Mouse (Mus musculus) left cerebral cortex, adult 8-10 months (tissue): ENCODE data around the gene Nudt1. TPM values are rescaled to one million over a fixed set of nuclear protein-coding genes. Genes with fewer than 3 reads are reported as not detected.

Source experiments
- DNase-seq, 2 experiments: peaks; one replicate each; pipeline ENCODE4 v3.0.0; 2022; ENCODE audit warnings: low spot score in 2 of 2
- total RNA-seq, 4 experiments: library from RNA; stranded (reverse); gene quantifications; 2 replicates each; pipeline ENCODE4 v1.2.4; 2022

Nudt1 gene
- 1 to 10 TPM; 5.9 to 7.3 (median 6.1) TPM for total RNA-seq

DNA sequence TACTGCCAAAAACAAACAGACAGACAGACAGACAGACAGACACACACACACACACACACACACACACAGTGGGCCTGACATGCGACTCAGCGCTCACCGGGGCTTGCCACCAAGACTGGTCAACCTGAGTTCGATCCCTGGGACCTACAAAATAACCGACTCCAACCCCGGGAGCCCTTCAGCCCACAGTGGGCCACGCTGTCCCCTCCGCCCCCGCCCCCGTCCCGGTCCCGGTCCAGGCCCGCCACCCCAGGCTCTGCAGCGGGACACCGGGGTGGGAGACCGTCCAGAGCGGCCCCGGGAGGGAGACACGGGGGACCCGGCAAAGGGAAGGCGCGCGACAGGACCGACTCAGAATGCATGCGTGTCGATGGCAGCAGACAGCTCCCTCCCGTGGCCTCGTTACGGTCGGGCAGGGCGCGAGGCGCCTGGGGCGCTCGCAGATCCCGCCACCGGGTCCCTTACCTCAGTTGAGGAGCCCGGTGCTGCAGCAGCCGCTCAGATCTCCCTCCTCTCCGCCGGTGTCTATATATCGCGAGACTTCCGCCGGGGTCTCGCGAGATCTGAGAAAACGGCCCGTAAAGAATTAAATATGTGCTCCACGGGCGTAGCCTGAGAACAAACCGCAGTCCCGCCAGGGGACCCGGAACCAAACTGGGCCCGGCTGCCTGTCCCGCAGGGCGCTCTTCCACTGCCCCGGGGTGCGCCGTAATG lies at the start of gene Nudt1, which contains the start of gene Mad1l1:
TSS of gene Nudt1 (plus strand) at position 615 of the 714 bp plus-strand sequence.
TSS of gene Mad1l1 (minus strand) at position 511 of the 714 bp plus-strand sequence.
- peak; percentile 86 to 90 for DNase-seq

GRCm38 (mm10) chr5:140276779-140277178 lies 44.7 kb upstream of the Nudt1 start:
- DNase-seq: no peak

GRCm38 (mm10) chr5:140280205-140280604 lies 41.3 kb upstream of the Nudt1 start:
- no peak for DNase-seq

- peak in 1 of 2 experiments; percentile 37 for DNase-seq
Observed at GRCm38 (mm10) chr5:140282376-140282775, 39.1 kb upstream of the Nudt1 start.

GRCm38 (mm10) chr5:140282900-140283299 lies 38.6 kb upstream of the Nudt1 start:
- no peak for DNase-seq

GRCm38 (mm10) chr5:140284011-140284410 lies 37.4 kb upstream of the Nudt1 start:
- no peak for DNase-seq

DNA sequence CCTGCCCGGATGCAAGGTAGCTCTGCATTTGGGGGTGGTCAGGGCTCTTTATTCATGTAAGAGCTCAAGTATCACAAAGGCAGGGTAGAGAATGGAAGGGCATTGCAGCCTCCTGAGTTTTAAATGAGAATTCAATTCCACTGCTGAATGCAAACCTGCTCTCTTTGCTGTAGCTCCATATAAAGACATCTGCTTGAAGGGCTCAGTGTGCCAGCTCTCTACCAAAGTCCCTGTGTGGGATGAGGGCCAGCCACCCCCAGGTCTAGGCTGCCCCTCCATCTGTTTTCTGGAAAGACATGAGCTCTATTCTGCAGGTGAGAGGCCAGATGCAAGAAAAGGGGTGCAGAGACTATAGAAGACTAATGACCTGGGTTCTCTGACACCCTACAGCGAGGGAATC lies 36.7 kb upstream of the Nudt1 start:
- no peak for DNase-seq

DNA sequence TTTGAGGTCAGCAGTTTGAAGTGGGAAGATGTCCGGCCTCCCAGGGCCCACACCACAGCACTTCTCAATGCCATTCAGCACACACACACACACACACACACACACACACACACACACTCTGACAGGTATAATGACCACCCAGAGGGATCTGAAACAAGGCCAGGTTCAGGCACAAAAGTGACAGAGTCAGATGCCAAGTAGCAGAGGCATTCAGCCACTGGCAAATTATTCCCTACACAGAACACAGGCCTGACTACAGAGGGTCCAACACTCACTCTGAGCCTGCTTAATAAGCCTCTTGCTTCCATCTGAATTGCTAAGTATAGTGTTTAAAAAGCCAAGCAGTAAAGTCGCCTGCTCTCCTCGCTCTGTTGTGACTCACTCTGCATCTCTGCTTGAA lies 33.2 kb upstream of the Nudt1 start:
- DNase-seq: no peak

DNA sequence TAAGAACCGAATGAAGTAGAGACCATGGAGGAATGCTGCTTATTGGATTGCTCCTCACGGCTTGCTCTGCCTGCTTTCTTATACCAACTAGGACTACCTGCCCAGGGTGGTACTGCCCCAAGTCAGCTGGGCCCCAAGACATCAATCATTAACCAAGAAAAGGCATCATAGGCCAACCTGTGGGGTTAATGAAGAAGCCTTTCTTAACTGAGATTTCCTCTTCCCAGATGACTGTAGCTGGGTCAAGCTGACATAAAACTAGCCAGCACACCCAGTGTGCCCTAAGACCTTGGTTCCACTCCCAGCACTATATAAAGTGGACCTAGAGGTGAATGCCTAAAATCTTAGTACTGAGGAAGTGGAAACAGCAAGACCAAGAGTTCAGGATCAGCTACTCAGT lies 32.3 kb upstream of the Nudt1 start:
- DNase-seq: no peak

- DNase-seq: peak; percentile 24 to 45
Observed at GRCm38 (mm10) chr5:140292152-140292551, 29.3 kb upstream of the Nudt1 start.

DNA sequence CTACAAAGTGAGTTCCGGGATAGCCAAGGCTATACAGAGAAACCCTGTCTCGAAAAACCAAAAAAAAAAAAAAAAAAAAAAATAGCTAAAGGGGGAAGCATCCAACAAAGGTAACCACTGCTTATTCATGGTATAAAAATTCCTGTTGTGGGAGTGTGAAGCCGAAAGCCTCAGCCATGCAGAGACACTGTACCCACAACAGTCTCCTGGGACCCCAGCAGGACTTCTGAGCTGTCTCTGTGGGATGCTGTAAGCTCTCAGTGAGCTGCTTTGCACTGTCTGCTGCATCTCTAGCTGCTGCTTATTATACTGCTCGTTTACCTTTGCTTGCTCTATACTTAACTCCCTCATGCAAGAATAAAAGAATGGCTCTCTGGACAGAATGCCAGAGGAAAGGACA lies 23.2 kb upstream of the Nudt1 start:
- DNase-seq: no peak

- no peak for DNase-seq
Observed at GRCm38 (mm10) chr5:140306016-140306415, 15.4 kb upstream of the Nudt1 start.

- no peak for DNase-seq
Observed at GRCm38 (mm10) chr5:140307602-140308001, 13.9 kb upstream of the Nudt1 start.

- DNase-seq: no peak
Observed at GRCm38 (mm10) chr5:140316716-140317115, 4.7 kb upstream of the Nudt1 start.

DNA sequence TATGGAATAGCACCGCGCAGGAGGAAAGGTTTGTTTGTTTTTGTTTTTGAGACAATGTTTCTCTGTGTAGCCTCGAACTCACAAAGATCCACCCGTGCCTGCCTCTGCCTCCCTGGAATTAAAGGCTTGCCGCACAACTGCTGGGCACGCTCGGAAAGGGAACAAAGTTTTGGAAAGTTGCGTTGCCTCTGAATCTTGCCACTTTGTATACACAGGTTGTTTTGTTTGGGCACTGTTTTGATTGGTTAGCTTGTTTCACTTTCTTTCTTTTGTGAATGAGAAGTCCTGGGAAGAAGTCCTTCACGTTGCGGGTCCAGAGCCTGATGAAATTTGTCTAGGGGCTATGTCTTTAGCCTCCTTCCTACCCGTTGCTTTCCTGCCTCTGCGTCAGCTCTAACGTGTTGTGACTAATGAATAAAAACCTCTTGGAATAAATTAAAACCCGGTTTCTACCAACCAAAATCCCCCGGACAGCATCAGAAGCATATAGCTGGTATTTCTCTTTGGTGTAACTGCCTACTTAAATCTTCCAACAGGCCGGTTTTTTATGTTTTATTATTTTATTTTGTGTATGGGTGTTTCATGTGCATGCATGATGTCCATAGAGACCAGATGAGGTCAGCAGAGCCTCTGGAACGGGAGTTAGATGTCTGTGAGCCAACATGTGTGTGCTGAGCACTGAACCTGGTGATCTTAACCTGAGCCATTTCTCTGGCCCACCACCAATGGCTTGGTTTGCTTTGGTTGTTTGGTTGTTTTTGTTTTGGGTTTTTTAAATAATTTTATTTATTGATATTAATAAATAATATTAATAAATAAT lies 510 bp downstream of the Nudt1 start:
- no peak for DNase-seq

- no peak for DNase-seq
Observed at GRCm38 (mm10) chr5:140324058-140324457, 2.6 kb downstream of the Nudt1 start.

DNA sequence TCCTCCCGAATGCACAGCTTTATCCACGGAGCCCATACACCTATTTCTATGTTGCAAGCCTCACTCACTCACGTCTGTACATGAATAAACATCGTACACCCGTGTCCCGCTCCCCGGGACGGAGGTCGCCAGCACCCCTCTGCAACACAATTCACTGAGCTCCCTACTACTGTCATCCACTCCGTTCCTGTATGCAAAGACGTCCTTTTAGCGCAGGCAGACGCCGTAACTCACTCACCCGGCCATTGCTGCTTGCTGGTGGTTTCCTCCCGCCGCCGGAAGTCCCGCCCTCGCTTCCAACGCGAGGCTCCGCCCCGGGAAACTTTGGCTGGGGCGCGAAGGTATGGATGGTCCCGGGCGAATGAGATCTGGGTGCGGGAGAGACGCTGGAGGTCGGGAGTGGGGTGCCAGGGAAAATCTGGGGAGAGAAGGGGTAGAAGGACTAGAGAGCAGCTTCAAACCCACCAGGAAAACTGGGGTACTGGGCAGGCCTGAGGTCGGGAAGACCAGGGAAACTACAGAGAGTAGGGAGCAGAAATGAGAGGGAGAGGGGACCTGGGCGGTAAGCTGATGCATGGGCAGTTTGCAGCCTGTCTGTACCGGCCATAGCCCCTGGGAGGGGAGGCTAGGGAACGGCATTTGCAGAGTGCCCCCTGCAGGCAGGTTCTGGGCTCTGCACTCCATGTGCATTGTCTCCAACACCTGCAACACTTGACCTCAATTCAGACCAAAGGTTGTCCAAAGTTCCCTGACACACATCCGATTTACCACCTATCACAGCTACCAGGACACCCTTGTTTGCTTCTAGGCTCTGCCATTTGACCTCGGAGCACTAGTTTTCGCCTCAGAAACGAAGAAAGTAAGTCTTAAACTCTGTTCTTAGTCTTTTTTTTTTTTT lies 10.4 kb downstream of the Nudt1 start, which contains the start of gene Mrm2:
TSS of gene Mrm2 (minus strand) at position 284 of the 898 bp plus-strand sequence.
- peak; percentile 44 to 65 for DNase-seq

DNA sequence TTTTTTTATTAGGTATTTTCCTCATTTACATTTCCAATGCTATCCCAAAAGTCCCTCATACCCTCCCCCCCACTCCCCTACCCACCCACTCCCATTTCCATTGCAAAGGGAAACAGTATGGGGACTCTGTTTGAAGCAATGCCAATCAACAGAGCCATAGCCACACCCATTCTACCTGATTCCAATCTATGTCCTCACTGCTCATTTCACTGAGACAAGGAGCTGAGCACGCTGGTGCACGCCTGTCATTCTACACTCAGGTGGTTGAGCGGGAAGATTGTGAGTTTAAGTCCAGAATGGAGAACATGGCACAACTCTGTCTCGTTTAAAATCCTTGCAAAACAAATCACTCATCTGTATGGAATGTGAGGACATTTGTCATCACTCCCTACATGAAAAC lies 11.1 kb downstream of the Nudt1 start:
- DNase-seq: no peak

GRCm38 (mm10) chr5:140333631-140334030 lies 12.2 kb downstream of the Nudt1 start:
- no peak for DNase-seq

- DNase-seq: no peak
Observed at GRCm38 (mm10) chr5:140336680-140337079, 15.2 kb downstream of the Nudt1 start.

DNA sequence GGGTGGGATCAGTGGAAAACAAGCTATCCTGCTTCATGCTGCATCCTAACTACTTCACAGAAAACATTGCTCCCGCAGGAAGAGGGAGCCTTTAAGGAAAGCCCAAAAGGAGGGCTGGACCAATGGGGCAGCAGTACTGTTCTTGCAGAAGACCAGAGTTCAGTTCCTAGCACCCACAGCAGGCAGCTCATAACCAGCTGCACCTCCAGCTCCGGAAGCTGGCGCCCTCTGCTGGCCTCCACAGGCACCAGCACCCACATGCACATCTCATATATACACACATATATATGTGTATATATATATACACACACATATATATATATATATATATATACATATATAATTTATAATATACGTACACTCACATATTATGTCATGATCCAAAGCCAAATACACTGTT lies 17.3 kb downstream of the Nudt1 start:
- DNase-seq: no peak
